Mouse (Mus musculus) stomach, embryonic 16.5 days (tissue): ENCODE measurements around the gene Pdss2. TPM values are rescaled to one million over a fixed set of nuclear protein-coding genes. Genes with fewer than 3 reads are reported as not detected.

Source experiments
- ATAC-seq: fragments of 200-750 bp; cut with Nextera tagmentation; 2 replicates; pipeline ENCODE4 v1.8.0; 2017; ENCODE audit warnings: moderate number of reproducible peaks, moderate TSS enrichment; ENCODE audit not compliant: insufficient read depth, low FRiP score
- H3K27ac ChIP-seq: fragments of 300-500 bp; sonication (generic); 2 replicates; pipeline ENCODE4 v1.5.1; 2014; ENCODE audit warnings: low read length
- H3K27me3 ChIP-seq: fragments of 300-500 bp; sonication (generic); 2 replicates; pipeline ENCODE4 v1.6.1; 2014; ENCODE audit warnings: low read length, control low read depth, mixed read lengths; ENCODE audit not compliant: control insufficient read depth, insufficient read depth
- H3K36me3 ChIP-seq: fragments of 300-500 bp; sonication (generic); 2 replicates; pipeline ENCODE4 v1.6.1; 2014; ENCODE audit warnings: low read length; ENCODE audit not compliant: control insufficient read depth, insufficient read depth
- H3K4me1 ChIP-seq: fragments of 300-500 bp; sonication (generic); 2 replicates; pipeline ENCODE4 v1.6.1; 2014; ENCODE audit warnings: low read length, control low read depth, mixed read lengths; ENCODE audit not compliant: control insufficient read depth, insufficient read depth
- H3K4me2 ChIP-seq: fragments of 300-500 bp; sonication (generic); 2 replicates; pipeline ENCODE4 v1.6.1; 2014; ENCODE audit warnings: low read depth, low read length, mixed read lengths
- H3K4me3 ChIP-seq: fragments of 300-500 bp; sonication (generic); replicated peaks from 2 replicates; pipeline ENCODE4 v1.5.1; 2014; ENCODE audit warnings: mild to moderate bottlenecking, low read length
- H3K9ac ChIP-seq: fragments of 300-500 bp; sonication (generic); 2 replicates; pipeline ENCODE4 v1.6.1; 2014; ENCODE audit warnings: low read length
- H3K9me3 ChIP-seq: fragments of 300-500 bp; sonication (generic); replicated peaks from 2 replicates; pipeline ENCODE4 v1.6.1; 2016; ENCODE audit warnings: low read length, control low read depth; ENCODE audit not compliant: control insufficient read depth
- WGBS: fragments of 180-500 bp; shearing (Covaris S2); extraction: QIAGEN DNeasy Blood & Tissue Kit; methylation state at CpG from one replicate; pipeline ENCODE4 v1.1.7; 2014; 5-methylcytosine and 5-hydroxymethylcytosine counted together
- polyA plus RNA-seq: library from polyadenylated mRNA; unstranded; fragments of >200 nt; fragmentation: Nextera tagmentation; extraction: Ambion mirVana; gene quantifications from 2 replicates; pipeline ENCODE4 v1.2.1, GENCODE M21; 2015

The Pdss2 gene
- 11.9 and 12.5 TPM in 2 replicates for polyA plus RNA-seq

- no peaks in the 10 kb centered on the region for H3K9me3 ChIP-seq
- no peaks in the 10 kb centered on the region for H3K27me3 ChIP-seq
- peak within 1 kb of the TSS; percentile 78 for H3K4me3 ChIP-seq
- peak; percentile 98 for ATAC-seq
- H3K4me2 ChIP-seq = peak within 1 kb of the TSS; percentile 64
- peak within 1 kb of the TSS; percentile 91 for H3K27ac ChIP-seq
- peak within 1 kb of the TSS; percentile 96 for H3K9ac ChIP-seq
- H3K36me3 ChIP-seq = no peaks in the 10 kb centered on the region
- peaks cover 7% of the 10 kb centered on the region for H3K4me1 ChIP-seq
- under 1% methylated on average over 50 of the region's 50 CpGs for WGBS
Observed at GRCm38 (mm10) chr10:43220910-43221625, at the start of gene Pdss2. Gene Pdss2, plus strand, starts transcription at chr10:43221486.

GRCm38 (mm10) chr10:43172066-43172465 is 49.2 kb upstream of the Pdss2 start:
- no peak for ATAC-seq
- Histone ChIP-seq H3K36me3 (no peaks in the 10 kb centered on the region), H3K4me3 (peak overlapping the region; percentile 73), H3K27ac (no peak overlapping the region), H3K4me2 (peak overlapping the region; percentile 89; the same call in 1 of the 2 replicates), H3K9me3 (no peaks in the 10 kb centered on the region), H3K4me1 (peaks cover 12% of the 10 kb centered on the region; the same call in 1 of the 2 replicates), H3K27me3 (peaks cover 30% of the 10 kb centered on the region), H3K9ac (no peak overlapping the region)
- 18% methylated on average over 7 of the region's 7 CpGs for WGBS

- peaks cover 12% of the 10 kb centered on the region; the same call in 1 of the 2 replicates for H3K4me1 ChIP-seq
- no peaks in the 10 kb centered on the region for H3K9me3 ChIP-seq
- H3K27ac ChIP-seq = no peak overlapping the region
- peak overlapping the region; percentile 89 for H3K4me2 ChIP-seq
- peak overlapping the region; percentile 73 for H3K4me3 ChIP-seq
- H3K27me3 ChIP-seq = peaks cover 32% of the 10 kb centered on the region
- no peaks in the 10 kb centered on the region for H3K36me3 ChIP-seq
- H3K9ac ChIP-seq = no peak overlapping the region
- ATAC-seq = no peak
- 6% methylated on average over 8 of the region's 8 CpGs for WGBS
Observed at GRCm38 (mm10) chr10:43172554-43172953, 48.7 kb upstream of the Pdss2 start.

- Histone ChIP-seq H3K4me2 (peak overlapping the region; percentile 89), H3K4me1 (peaks cover 12% of the 10 kb centered on the region; the same call in 1 of the 2 replicates), H3K27ac (no peak overlapping the region), H3K27me3 (peaks cover 32% of the 10 kb centered on the region), H3K4me3 (peak overlapping the region; percentile 73), H3K36me3 (no peaks in the 10 kb centered on the region), H3K9ac (peak overlapping the region; percentile 78), H3K9me3 (no peaks in the 10 kb centered on the region)
- ATAC-seq = peak; percentile 46; the same call in 1 of the 2 replicates
- under 1% methylated on average over 53 of the region's 53 CpGs for WGBS
Observed at GRCm38 (mm10) chr10:43173141-43173827, 48.0 kb upstream of the Pdss2 start.

GRCm38 (mm10) chr10:43173828-43174325 is 47.4 kb upstream of the Pdss2 start:
- peak; percentile 52; the same call in 1 of the 2 replicates for ATAC-seq
- no peaks in the 10 kb centered on the region for H3K9me3 ChIP-seq
- WGBS = under 1% methylated on average over 32 of the region's 38 CpGs
- H3K9ac ChIP-seq = peak overlapping the region; percentile 78
- H3K4me2 ChIP-seq = peak overlapping the region; percentile 89
- H3K27me3 ChIP-seq = peaks cover 32% of the 10 kb centered on the region
- peaks cover 12% of the 10 kb centered on the region; the same call in 1 of the 2 replicates for H3K4me1 ChIP-seq
- H3K36me3 ChIP-seq = no peaks in the 10 kb centered on the region
- peak overlapping the region; percentile 73 for H3K4me3 ChIP-seq
- H3K27ac ChIP-seq = peak overlapping the region; percentile 34; the same call in 1 of the 2 replicates

DNA sequence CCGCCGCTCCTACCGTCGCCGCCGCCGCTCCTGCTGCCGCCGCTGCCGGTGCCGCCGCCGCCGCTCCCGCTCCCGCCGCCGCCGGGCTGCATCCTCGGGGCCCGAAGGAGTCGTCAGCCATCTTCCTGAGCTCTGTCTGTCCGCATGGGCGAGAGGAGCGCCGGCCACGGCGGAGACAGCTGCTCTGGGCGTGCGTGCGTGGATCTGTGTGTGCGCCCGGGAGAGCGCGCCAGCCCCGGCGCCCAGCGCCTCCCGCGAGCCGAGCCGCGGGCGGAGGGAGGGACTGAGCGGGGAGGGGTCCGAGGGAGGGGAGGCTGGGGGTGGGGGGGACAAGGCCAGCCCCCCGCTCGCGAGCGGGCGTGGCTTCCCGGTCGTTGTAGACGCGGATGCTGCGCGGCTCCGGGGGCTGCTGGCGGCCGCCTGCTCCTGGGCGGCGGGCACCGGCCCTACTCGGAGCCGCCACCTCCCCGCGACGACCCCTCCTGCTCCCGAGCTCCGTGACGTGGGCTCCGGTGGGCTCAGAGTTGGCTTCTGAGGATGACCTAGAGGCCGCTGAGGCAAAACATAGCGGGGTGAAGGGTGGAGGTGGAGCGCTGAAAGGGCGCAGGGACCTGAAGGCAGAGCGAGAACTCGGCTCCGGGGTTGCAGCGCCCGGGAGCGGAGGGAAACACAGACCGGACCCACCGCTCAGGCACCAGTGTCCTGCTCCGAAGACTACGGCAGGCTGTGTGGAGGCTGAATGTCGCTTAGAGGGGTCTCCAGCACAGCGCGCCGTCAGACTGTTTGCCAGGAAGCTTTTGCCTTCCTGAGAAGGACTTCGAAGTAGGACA is 46.7 kb upstream of the Pdss2 start, which contains the start of the genes Sobp and 9030612E09Rik:
Gene Sobp, minus strand, starts transcription at position 205 of the 830 bp plus-strand sequence.
Gene 9030612E09Rik, plus strand, starts transcription at position 379 of the 830 bp plus-strand sequence.
- Histone ChIP-seq H3K4me1 (peaks cover 12% of the 10 kb centered on the region; the same call in 1 of the 2 replicates), H3K9ac (peak within 1 kb of the TSS; percentile 78), H3K27me3 (peaks cover 32% of the 10 kb centered on the region), H3K27ac (peak within 1 kb of the TSS; percentile 34; the same call in 1 of the 2 replicates), H3K4me3 (peak within 1 kb of the TSS; percentile 73), H3K36me3 (no peaks in the 10 kb centered on the region), H3K4me2 (peak within 1 kb of the TSS; percentile 89), H3K9me3 (no peaks in the 10 kb centered on the region)
- peak; percentile 80 for ATAC-seq
- under 1% methylated on average over 78 of the region's 91 CpGs for WGBS

GRCm38 (mm10) chr10:43175156-43175601 is 46.1 kb upstream of the Pdss2 start:
- Histone ChIP-seq H3K4me1 (peaks cover 12% of the 10 kb centered on the region; the same call in 1 of the 2 replicates), H3K27ac (no peak overlapping the region)
- no peak for ATAC-seq

GRCm38 (mm10) chr10:43180313-43180912 is 40.9 kb upstream of the Pdss2 start:
- 58% methylated on average over 5 of the region's 5 CpGs for WGBS
- no peak overlapping the region for H3K27ac ChIP-seq
- no peak overlapping the region for H3K4me3 ChIP-seq
- H3K9ac ChIP-seq = no peak overlapping the region
- H3K27me3 ChIP-seq = peaks cover 14% of the 10 kb centered on the region
- H3K9me3 ChIP-seq = no peaks in the 10 kb centered on the region
- no peak for ATAC-seq
- H3K4me2 ChIP-seq = no peak overlapping the region
- no peaks in the 10 kb centered on the region for H3K4me1 ChIP-seq
- no peaks in the 10 kb centered on the region for H3K36me3 ChIP-seq

More at GRCm38 (mm10) chr10:43175156-43175601, 46.1 kb upstream of the Pdss2 start:
- Histone ChIP-seq H3K9ac (peak overlapping the region; percentile 78), H3K36me3 (no peaks in the 10 kb centered on the region), H3K4me3 (peak overlapping the region; percentile 73), H3K9me3 (no peaks in the 10 kb centered on the region), H3K27me3 (peaks cover 32% of the 10 kb centered on the region), H3K4me2 (peak overlapping the region; percentile 89)
- 2% methylated on average over 18 of the region's 18 CpGs for WGBS
